Mouse (Mus musculus) liver, embryonic 15.5 days (tissue): ENCODE measurements around the gene Nxn. TPM values are rescaled to one million over a fixed set of nuclear protein-coding genes. Genes with fewer than 3 reads are reported as not detected.

ENCODE experiments used
- ATAC-seq: fragments of 200-750 bp; cut with Nextera tagmentation; 2 replicates; pipeline ENCODE4 v1.8.0; 2017; ENCODE audit warnings: moderate number of reproducible peaks, mild to moderate bottlenecking, moderate library complexity; ENCODE audit not compliant: insufficient read depth
- H3K27ac ChIP-seq: fragments of 300-500 bp; sonication (generic); replicated peaks from 2 replicates; pipeline ENCODE4 v1.5.1; 2015; ENCODE audit warnings: mild to moderate bottlenecking, inconsistent platforms
- H3K27me3 ChIP-seq: fragments of 300-500 bp; sonication (generic); 2 replicates; pipeline ENCODE4 v1.6.1; 2015; ENCODE audit warnings: mild to moderate bottlenecking, inconsistent platforms
- H3K36me3 ChIP-seq: fragments of 300-500 bp; sonication (generic); replicated peaks from 2 replicates; pipeline ENCODE4 v1.6.1; 2015; ENCODE audit warnings: moderate library complexity, mild to moderate bottlenecking, inconsistent platforms
- H3K4me1 ChIP-seq: fragments of 300-500 bp; sonication (generic); replicated peaks from 2 replicates; pipeline ENCODE4 v1.6.1; 2015; ENCODE audit warnings: inconsistent platforms
- H3K4me2 ChIP-seq: fragments of 300-500 bp; sonication (generic); 2 replicates; pipeline ENCODE4 v1.6.1; 2015; ENCODE audit warnings: moderate library complexity, mild to moderate bottlenecking, inconsistent platforms
- H3K4me3 ChIP-seq: fragments of 300-500 bp; sonication (generic); replicated peaks from 2 replicates; pipeline ENCODE4 v1.5.1; 2015; ENCODE audit warnings: mild to moderate bottlenecking, inconsistent platforms
- H3K9ac ChIP-seq: fragments of 300-500 bp; sonication (generic); 2 replicates; pipeline ENCODE4 v1.6.1; 2015; ENCODE audit warnings: moderate library complexity, mild to moderate bottlenecking, inconsistent platforms
- H3K9me3 ChIP-seq: fragments of 300-500 bp; sonication (generic); replicated peaks from 2 replicates; pipeline ENCODE4 v1.6.1; 2016; ENCODE audit warnings: inconsistent platforms
- WGBS: fragments of 180-500 bp; shearing (Covaris S2); methylation state at CpG from one replicate; pipeline ENCODE4 v1.1.7; 2015; ENCODE audit warnings: mixed read lengths; ENCODE audit not compliant: insufficient replicate concordance; 5-methylcytosine and 5-hydroxymethylcytosine counted together
- polyA plus RNA-seq: library from polyadenylated mRNA; unstranded; fragments of >200 nt; fragmentation: Nextera tagmentation; extraction: Ambion mirVana; gene quantifications from 2 replicates; pipeline ENCODE4 v1.2.1, GENCODE M21; 2015

The Nxn gene
- polyA plus RNA-seq, 1 experiment from 2014 or later, result 2.5 TPM

GRCm38 (mm10) chr11:76381201-76381885 is 17.6 kb downstream of the Nxn start:
- ATAC-seq, result no peak
- H3K4me1 ChIP-seq, result 0 out of 2 replicates have a peak, but pooled peaks cover 6% of the 10 kb centered on the region

GRCm38 (mm10) chr11:76379921-76380544 is 18.9 kb downstream of the Nxn start:
- H3K4me3 ChIP-seq, result no peak overlapping the region
- H3K36me3 ChIP-seq, result no peaks in the 10 kb centered on the region
- H3K4me1 ChIP-seq, result 0 out of 2 replicates have a peak, but pooled peaks cover 6% of the 10 kb centered on the region
- no peak overlapping the region for H3K27ac ChIP-seq
- no peaks in the 10 kb centered on the region for H3K27me3 ChIP-seq
- 47% methylated on average over 11 of the region's 11 CpGs for WGBS
- H3K4me2 ChIP-seq, result no peak overlapping the region
- H3K9me3 ChIP-seq, result no peaks in the 10 kb centered on the region
- H3K9ac ChIP-seq, result no peak overlapping the region
- no peak for ATAC-seq

More at GRCm38 (mm10) chr11:76381201-76381885, 17.6 kb downstream of the Nxn start:
- Histone ChIP-seq H3K27ac (no peak overlapping the region), H3K27me3 (no peaks in the 10 kb centered on the region), H3K4me3 (no peak overlapping the region), H3K36me3 (no peaks in the 10 kb centered on the region), H3K9me3 (no peaks in the 10 kb centered on the region), H3K9ac (no peak overlapping the region), H3K4me2 (no peak overlapping the region)
- 69% methylated on average over 15 of the region's 15 CpGs for WGBS

GRCm38 (mm10) chr11:76376425-76376824 is 22.5 kb downstream of the Nxn start:
- Histone ChIP-seq H3K27ac (no peak overlapping the region), H3K4me3 (no peak overlapping the region), H3K9me3 (no peaks in the 10 kb centered on the region), H3K36me3 (no peaks in the 10 kb centered on the region), H3K9ac (no peak overlapping the region), H3K4me1 (0 out of 2 replicates have a peak, but pooled peaks cover 6% of the 10 kb centered on the region), H3K27me3 (no peaks in the 10 kb centered on the region), H3K4me2 (no peak overlapping the region)
- ATAC-seq, result no peak
- 68% methylated on average over 3 of the region's 3 CpGs for WGBS

GRCm38 (mm10) chr11:76374491-76375185 is 24.3 kb downstream of the Nxn start:
- Histone ChIP-seq H3K9ac (no peak overlapping the region), H3K27ac (0 out of 2 replicates have a peak overlapping the region, but pooled peaks have one; percentile 9), H3K4me2 (no peak overlapping the region), H3K4me1 (0 out of 2 replicates have a peak, but pooled peaks cover under 1% of the 10 kb centered on the region), H3K36me3 (no peaks in the 10 kb centered on the region), H3K9me3 (no peaks in the 10 kb centered on the region), H3K27me3 (no peaks in the 10 kb centered on the region), H3K4me3 (no peak overlapping the region)
- no peak for ATAC-seq
- WGBS, result 60% methylated on average over 17 of the region's 17 CpGs

- no peak overlapping the region for H3K4me2 ChIP-seq
- H3K36me3 ChIP-seq, result no peaks in the 10 kb centered on the region
- no peak overlapping the region for H3K4me3 ChIP-seq
- no peak overlapping the region for H3K9ac ChIP-seq
- WGBS, result 47% methylated on average over 6 of the region's 6 CpGs
- H3K4me1 ChIP-seq, result no peaks in the 10 kb centered on the region
- H3K27ac ChIP-seq, result no peak overlapping the region
- H3K9me3 ChIP-seq, result no peaks in the 10 kb centered on the region
- ATAC-seq, result no peak
- H3K27me3 ChIP-seq, result no peaks in the 10 kb centered on the region
Measured at GRCm38 (mm10) chr11:76372534-76372933, 26.4 kb downstream of the Nxn start.

- Histone ChIP-seq H3K9me3 (no peaks in the 10 kb centered on the region), H3K27me3 (no peaks in the 10 kb centered on the region), H3K36me3 (no peaks in the 10 kb centered on the region), H3K9ac (no peak overlapping the region), H3K4me2 (no peak overlapping the region), H3K27ac (no peak overlapping the region), H3K4me1 (no peaks in the 10 kb centered on the region), H3K4me3 (no peak overlapping the region)
- WGBS, result 57% methylated on average over 2 of the region's 2 CpGs
- no peak for ATAC-seq
Measured at GRCm38 (mm10) chr11:76372120-76372519, 26.8 kb downstream of the Nxn start.

- ATAC-seq, result no peak
- no peak overlapping the region for H3K9ac ChIP-seq
- H3K27me3 ChIP-seq, result no peaks in the 10 kb centered on the region
- no peaks in the 10 kb centered on the region for H3K9me3 ChIP-seq
- no peak overlapping the region for H3K4me2 ChIP-seq
- H3K27ac ChIP-seq, result no peak overlapping the region
- no peak overlapping the region for H3K4me3 ChIP-seq
- no peaks in the 10 kb centered on the region for H3K4me1 ChIP-seq
- H3K36me3 ChIP-seq, result no peaks in the 10 kb centered on the region
Measured at GRCm38 (mm10) chr11:76370491-76370890, 28.4 kb downstream of the Nxn start.

GRCm38 (mm10) chr11:76366720-76367119 is 32.2 kb downstream of the Nxn start:
- Histone ChIP-seq H3K4me3 (no peak overlapping the region), H3K9ac (no peak overlapping the region), H3K36me3 (no peaks in the 10 kb centered on the region), H3K4me1 (no peaks in the 10 kb centered on the region), H3K9me3 (no peaks in the 10 kb centered on the region), H3K27ac (no peak overlapping the region), H3K4me2 (no peak overlapping the region), H3K27me3 (no peaks in the 10 kb centered on the region)
- ATAC-seq, result no peak
- WGBS, result 54% methylated on average over 15 of the region's 15 CpGs

GRCm38 (mm10) chr11:76364038-76364437 is 34.9 kb downstream of the Nxn start:
- WGBS, result 58% methylated on average over 5 of the region's 5 CpGs
- H3K4me1 ChIP-seq, result no peaks in the 10 kb centered on the region
- H3K4me2 ChIP-seq, result no peak overlapping the region
- H3K9ac ChIP-seq, result no peak overlapping the region
- H3K27me3 ChIP-seq, result no peaks in the 10 kb centered on the region
- no peaks in the 10 kb centered on the region for H3K36me3 ChIP-seq
- H3K27ac ChIP-seq, result no peak overlapping the region
- no peak for ATAC-seq
- H3K4me3 ChIP-seq, result no peak overlapping the region
- H3K9me3 ChIP-seq, result no peaks in the 10 kb centered on the region

- ATAC-seq, result no peak
- Histone ChIP-seq H3K9me3 (no peaks in the 10 kb centered on the region), H3K9ac (no peak overlapping the region), H3K36me3 (no peaks in the 10 kb centered on the region), H3K27ac (no peak overlapping the region), H3K4me3 (no peak overlapping the region), H3K4me1 (no peaks in the 10 kb centered on the region), H3K4me2 (no peak overlapping the region), H3K27me3 (no peaks in the 10 kb centered on the region)
- 65% methylated on average over 9 of the region's 9 CpGs for WGBS
Measured at GRCm38 (mm10) chr11:76363636-76364035, 35.3 kb downstream of the Nxn start.

GRCm38 (mm10) chr11:76363178-76363577 is 35.8 kb downstream of the Nxn start:
- no peak for ATAC-seq
- H3K36me3 ChIP-seq, result no peaks in the 10 kb centered on the region
- H3K4me1 ChIP-seq, result no peaks in the 10 kb centered on the region
- no peaks in the 10 kb centered on the region for H3K9me3 ChIP-seq
- no peak overlapping the region for H3K4me3 ChIP-seq
- H3K4me2 ChIP-seq, result no peak overlapping the region
- no peak overlapping the region for H3K27ac ChIP-seq
- WGBS, result 63% methylated on average over 6 of the region's 6 CpGs
- H3K9ac ChIP-seq, result no peak overlapping the region
- no peaks in the 10 kb centered on the region for H3K27me3 ChIP-seq
